Mouse (Mus musculus): ENCODE results near the gene Best1.

DNA sequence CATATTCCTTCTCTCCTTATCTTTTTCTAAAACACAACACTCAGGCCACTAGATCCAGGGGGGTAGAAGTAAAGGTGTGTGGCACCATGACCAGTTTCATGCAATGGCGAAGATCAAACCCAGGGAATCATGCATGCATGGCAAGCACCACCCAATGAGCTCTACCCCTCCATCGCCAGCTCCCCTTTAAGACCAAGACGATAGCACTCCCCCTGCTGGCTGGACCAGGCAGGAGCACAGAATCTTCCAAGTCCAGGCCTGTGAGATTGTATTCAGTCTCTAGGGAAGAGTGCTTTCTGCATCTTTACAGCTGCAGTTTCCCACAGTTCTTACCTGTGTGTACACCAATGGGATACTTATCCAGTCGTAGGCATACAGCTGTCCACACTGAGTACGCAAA, 10.1 kb downstream of the Best1 start:
- TF ChIP-seq TAL1 (IDR thresholded peaks at IDR 0.05; ENCODE audit: low read length): no peak
- TF ChIP-seq GATA1 (IDR thresholded peaks at IDR 0.05; ENCODE audit: low read length): no peak
